Mouse (Mus musculus) CH12.LX (cell line): ENCODE results near the gene Gtpbp6.

Experiments
- CHD1 ChIP-seq: IDR thresholded peaks from 2 replicates; pipeline ENCODE4 v1.6.1; 2012; ENCODE audit warnings: low read depth, low read length, improper control_type of control experiment, inconsistent platforms
- CTCF ChIP-seq, 2 experiments: IDR thresholded peaks in 1 of 2; conservative IDR thresholded peaks in 1 of 2; 2 replicates each; pipeline ENCODE4 v1.5.1; 2011 to 2012; ENCODE audit warnings: low read depth in 2 of 2, low read length in 2 of 2, improper control_type of control experiment in 1 of 2, inconsistent platforms in 1 of 2, mild to moderate bottlenecking in 1 of 2, moderate library complexity in 1 of 2
- KAT2A ChIP-seq: IDR thresholded peaks from 2 replicates; pipeline ENCODE4 v1.6.1; 2012; ENCODE audit warnings: low read length, improper control_type of control experiment, inconsistent platforms; ENCODE audit not compliant: insufficient replicate concordance
- MYC ChIP-seq: IDR thresholded peaks from 2 replicates; pipeline ENCODE4 v1.6.1; 2011; ENCODE audit warnings: low read depth, mild to moderate bottlenecking, improper control_type of control experiment, low read length
- NELFE ChIP-seq: IDR thresholded peaks from 2 replicates; pipeline ENCODE4 v1.6.1; 2011; ENCODE audit warnings: low read depth, low read length, improper control_type of control experiment
- NRF1 ChIP-seq: IDR thresholded peaks from 2 replicates; pipeline ENCODE4 v1.6.1; 2014; ENCODE audit warnings: low read depth, mild to moderate bottlenecking, inconsistent platforms, low read length, improper control_type of control experiment, moderate library complexity

DNA sequence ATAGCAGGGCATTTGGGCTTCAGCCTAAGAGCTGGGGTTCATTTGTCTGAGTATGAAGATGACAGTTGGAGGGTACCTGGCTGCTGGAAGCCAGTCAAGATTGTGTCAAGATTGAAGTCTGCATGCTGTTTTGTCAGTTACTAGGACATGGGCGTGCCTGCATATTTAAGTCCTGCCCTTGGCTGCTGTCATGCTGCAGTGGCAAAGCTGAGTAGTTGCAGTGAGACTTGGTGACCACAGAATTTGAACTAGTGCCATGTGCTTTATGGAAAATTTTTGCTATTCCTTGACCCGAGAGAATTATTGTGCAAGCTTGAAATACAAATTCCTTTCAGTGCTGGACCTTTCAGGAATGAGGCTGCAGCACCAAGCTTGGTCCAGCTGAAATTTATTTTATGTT lies 34.3 kb upstream of the Gtpbp6 start:
- no peak for TF ChIP-seq CHD1
- TF ChIP-seq NRF1 = no peak
- TF ChIP-seq KAT2A = no peak
- no peak for TF ChIP-seq MYC
- no peak for TF ChIP-seq CTCF (conservative IDR thresholded peaks at IDR 0.05 in 1 of 2, IDR thresholded peaks at IDR 0.05 in 1 of 2; ENCODE audit: low read depth in 2 of 2, low read length in 2 of 2)
- TF ChIP-seq NELFE = no peak
